ENCODE assay signal across 17 mouse cellular contexts in the genomic region with DNA sequence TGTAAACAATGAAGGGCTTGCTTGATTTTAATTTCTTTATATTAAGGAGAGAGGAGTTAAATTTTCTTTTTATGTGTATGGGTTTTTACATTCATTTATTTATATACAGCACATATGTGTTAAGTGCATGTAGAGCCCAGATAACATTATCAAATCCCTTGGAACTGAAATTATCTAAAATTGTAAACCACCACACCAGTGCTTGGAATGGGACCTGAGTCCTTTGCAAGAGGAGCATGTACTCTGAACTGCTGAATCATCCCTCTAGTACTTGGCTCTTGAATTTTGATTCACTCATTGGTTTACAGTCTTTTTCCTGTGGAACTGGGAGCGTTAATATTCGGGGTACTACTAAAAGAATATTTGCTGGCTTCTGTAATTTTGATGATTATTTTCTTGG.
DNase-seq lines count a peak whose midpoint lies in the region; ATAC-seq and TF ChIP-seq lines count a peak whose summit lies in the region.
"Had no signal": no experiment of that assay in that cellular context is flagged by ENCODE, and none has a peak within 500 bp of the region (broad histone marks: within the 10 kb centered on the region; RNA-seq: fewer than 3 reads in every experiment).

No protein-coding gene starts in this region.

- no peak for TF ChIP-seq RAD21 in MEL (IDR thresholded peaks at IDR 0.05; ENCODE audit: low read depth, low read length)

- H3K4me1 ChIP-seq in MEL (ENCODE audit: control insufficient read depth in 1 of 2, insufficient read depth in 2 of 2, low read length in 2 of 2) = peaks cover 5 to 16% of the 10 kb centered on the region in 2 experiments
- H3K4me1 ChIP-seq in liver, embryonic 13.5 days (replicated peaks) = peaks cover 13% of the 10 kb centered on the region
- H3K4me1 ChIP-seq: embryonic facial prominence, embryonic 12.5 days; forebrain, embryonic 12.5 days; heart, embryonic 12.5 days had no signal

- no peak overlapping the region for H3K4me2 ChIP-seq in liver, embryonic 13.5 days
- H3K4me2 ChIP-seq: embryonic facial prominence, embryonic 12.5 days; forebrain, embryonic 12.5 days; heart, embryonic 12.5 days; hindbrain, embryonic 15.5 days had no signal

- H3K27me3 ChIP-seq in MEL (ENCODE audit: control insufficient read depth in 1 of 2, insufficient read depth in 2 of 2, low read length in 2 of 2) = no peaks in the 10 kb centered on the region
- H3K27me3 ChIP-seq in liver, embryonic 13.5 days = no peaks in the 10 kb centered on the region
- H3K27me3 ChIP-seq: embryonic facial prominence, embryonic 12.5 days; forebrain, embryonic 12.5 days; heart, embryonic 12.5 days; hindbrain, embryonic 15.5 days had no signal

- DNase-seq in MEL (ENCODE audit: low read depth, low spot score) = peak; percentile 68
- peak; percentile 42 for DNase-seq in c-Kit-positive CD71-positive TER-119-negative erythroid progenitor cells, embryonic 14.5 days (ENCODE audit: low read depth)
- DNase-seq in liver, embryonic 13.5 days = no peak
- DNase-seq in layer of hippocampus, postnatal 10 days (ENCODE audit: low spot score in 2 of 2) = no peak
- no peak for DNase-seq in lung, postnatal 36 days
- DNase-seq in gastrocnemius, postnatal 25 days = no peak
- DNase-seq: adrenal gland, adult 2 months; adrenal gland, postnatal 25 days; cerebellum, adult 11-12 months; cerebellum, adult 9-11 months; forebrain, postnatal 0 days; gastrocnemius, postnatal 14 days had no signal

- no peaks in the 10 kb centered on the region for H3K79me2 ChIP-seq in MEL (ENCODE audit: control insufficient read depth, insufficient read depth, low read length, poor library complexity)

- H3K27ac ChIP-seq in MEL (ENCODE audit: control insufficient read depth, low read depth, low read length) = no peak overlapping the region
- H3K27ac ChIP-seq in liver, embryonic 13.5 days = no peak overlapping the region
- H3K27ac ChIP-seq: embryonic facial prominence, embryonic 12.5 days; forebrain, embryonic 12.5 days; hindbrain, embryonic 15.5 days had no signal

- ATAC-seq in liver, embryonic 13.5 days (ENCODE audit: low read depth) = peak; percentile 73
- peak; percentile 82 for ATAC-seq in megakaryocyte progenitor cell, adult 5-6 weeks (replicated peaks; ENCODE audit: poor library complexity)
- ATAC-seq: forebrain, postnatal 0 days had no signal

- H3K36me3 ChIP-seq in MEL (ENCODE audit: control insufficient read depth in 1 of 2, insufficient read depth in 2 of 2, low read length in 2 of 2) = peaks cover 0 to 17% of the 10 kb centered on the region in 2 experiments; a peak in 2 of 4 replicates
- no peaks in the 10 kb centered on the region for H3K36me3 ChIP-seq in liver, embryonic 13.5 days
- H3K36me3 ChIP-seq: heart, embryonic 12.5 days; hindbrain, embryonic 15.5 days had no signal

- TF ChIP-seq CTCF in MEL (IDR thresholded peaks at IDR 0.05 in 2 of 3, conservative IDR thresholded peaks at IDR 0.05 in 1 of 3; ENCODE audit: control insufficient read depth in 1 of 3, insufficient read depth in 1 of 3, low read depth in 2 of 3, low read length in 3 of 3, poor library complexity in 1 of 3, severe bottlenecking in 1 of 3) = no peak

- TF ChIP-seq EP300 in MEL (IDR thresholded peaks at IDR 0.05; ENCODE audit: low read depth in 1 of 2, low read length in 2 of 2) = peak; percentile 69 to 78

- TF ChIP-seq POLR2A in MEL (IDR thresholded peaks at IDR 0.05; ENCODE audit: control insufficient read depth in 1 of 2, insufficient read depth in 1 of 2, low read depth in 1 of 2, low read length in 2 of 2, poor library complexity in 1 of 2) = no peak

- H3K4me3 ChIP-seq in MEL (ENCODE audit: control insufficient read depth in 1 of 2, insufficient read depth in 1 of 2, low read depth in 2 of 2, low read length in 2 of 2) = no peak overlapping the region
- H3K4me3 ChIP-seq in liver, embryonic 13.5 days (replicated peaks) = no peak overlapping the region
- H3K4me3 ChIP-seq: embryonic facial prominence, embryonic 12.5 days; forebrain, embryonic 12.5 days; heart, embryonic 12.5 days; hindbrain, embryonic 15.5 days had no signal

- WGBS in liver, embryonic 13.5 days (ENCODE audit: insufficient replicate concordance) = 55% methylated on average over 2 of the region's 2 CpGs

- no peaks in the 10 kb centered on the region for H3K9me3 ChIP-seq in MEL (replicated peaks; ENCODE audit: insufficient read depth, low read length)
- H3K9me3 ChIP-seq in liver, embryonic 13.5 days (replicated peaks) = no peaks in the 10 kb centered on the region
- H3K9me3 ChIP-seq: embryonic facial prominence, embryonic 12.5 days; forebrain, embryonic 12.5 days; heart, embryonic 12.5 days; hindbrain, embryonic 15.5 days had no signal

- no peak overlapping the region; the same call in 1 of the 2 replicates for H3K9ac ChIP-seq in MEL (ENCODE audit: control insufficient read depth, low read depth, low read length, poor library complexity, severe bottlenecking)
- H3K9ac ChIP-seq in liver, embryonic 13.5 days = no peak overlapping the region
- H3K9ac ChIP-seq: embryonic facial prominence, embryonic 12.5 days; forebrain, embryonic 12.5 days; forebrain, postnatal 0 days; heart, embryonic 12.5 days; hindbrain, embryonic 15.5 days had no signal

TF ChIP-seq in MEL, 35 proteins besides CTCF, POLR2A, EP300 and RAD21:
- no peak for TF ChIP-seq CHD1 (IDR thresholded peaks at IDR 0.05; ENCODE audit: low read depth, low read length)
- peak; percentile 58; the same call in 1 of the 2 replicates for TF ChIP-seq MAFK (IDR thresholded peaks at IDR 0.05; ENCODE audit: borderline replicate concordance, low read depth, low read length)
- peak; percentile 85 for TF ChIP-seq TCF12 (IDR thresholded peaks at IDR 0.05; ENCODE audit: low read depth, low read length)
- no peak for TF ChIP-seq ZMIZ1 (IDR thresholded peaks at IDR 0.05; ENCODE audit: low read depth, low read length)
- TF ChIP-seq ZC3H11A (IDR thresholded peaks at IDR 0.05; ENCODE audit: low read depth, low read length) = no peak
- no peak for TF ChIP-seq BHLHE40 (IDR thresholded peaks at IDR 0.05; ENCODE audit: borderline replicate concordance, low read depth, low read length)
- TF ChIP-seq MAX (IDR thresholded peaks at IDR 0.05; ENCODE audit: low read length) = no peak
- TF ChIP-seq RCOR1 (IDR thresholded peaks at IDR 0.05; ENCODE audit: low read depth, low read length) = peak; percentile 56; the same call in 1 of the 2 replicates
- no peak for TF ChIP-seq MYB (IDR thresholded peaks at IDR 0.05; ENCODE audit: low read depth, low read length)
- no peak for TF ChIP-seq KAT2A (conservative IDR thresholded peaks at IDR 0.05; ENCODE audit: low read depth, low read length)
- 0 out of 2 replicates have a peak, but pooled peaks have one; percentile 14 for TF ChIP-seq TAL1 (IDR thresholded peaks at IDR 0.05; ENCODE audit: low read length)
- no peak for TF ChIP-seq CHD2 (IDR thresholded peaks at IDR 0.05; ENCODE audit: low read length)
- peak; percentile 88 for TF ChIP-seq GATA1 (IDR thresholded peaks at IDR 0.05; ENCODE audit: low read depth, low read length)
- no peak for TF ChIP-seq SMC3 (IDR thresholded peaks at IDR 0.05; ENCODE audit: low read depth, low read length)
- peak; percentile 58 for TF ChIP-seq ETS1 (IDR thresholded peaks at IDR 0.05; ENCODE audit: low read depth, low read length)
- no peak for TF ChIP-seq MEF2A (IDR thresholded peaks at IDR 0.05; ENCODE audit: extremely low read depth, insufficient replicate concordance, low read depth, low read length, poor library complexity, severe bottlenecking)
- no peak for TF ChIP-seq POLR2AphosphoS5 (IDR thresholded peaks at IDR 0.05; ENCODE audit: borderline replicate concordance, low read depth, low read length)
- peak; percentile 56; the same call in 1 of the 2 replicates for TF ChIP-seq GABPA (IDR thresholded peaks at IDR 0.05; ENCODE audit: low read depth, low read length)
- TF ChIP-seq NRF1 (IDR thresholded peaks at IDR 0.05; ENCODE audit: insufficient read depth, low read depth, low read length, poor library complexity, severe bottlenecking) = no peak
- TF ChIP-seq POLR2AphosphoS2 (IDR thresholded peaks at IDR 0.05; ENCODE audit: low read length) = no peak
- TF ChIP-seq UBTF (IDR thresholded peaks at IDR 0.05; ENCODE audit: borderline replicate concordance, insufficient read depth, low read depth, low read length) = no peak
- TF ChIP-seq MAZ (IDR thresholded peaks at IDR 0.05; ENCODE audit: low read depth, low read length) = no peak
- TF ChIP-seq USF1 (IDR thresholded peaks at IDR 0.05; ENCODE audit: low read depth, low read length) = no peak
- TF ChIP-seq TBP (IDR thresholded peaks at IDR 0.05; ENCODE audit: low read depth, low read length) = no peak
- no peak for TF ChIP-seq MYC (IDR thresholded peaks at IDR 0.05; ENCODE audit: low read depth, low read length)
- TF ChIP-seq SIN3A (IDR thresholded peaks at IDR 0.05; ENCODE audit: low read length) = no peak
- TF ChIP-seq E2F4 (IDR thresholded peaks at IDR 0.05; ENCODE audit: borderline replicate concordance, low read depth, low read length) = no peak

Comparison
In these comparisons a context has a peak if more than half of its experiments do, and no peak if none do; other contexts are left out.
1. DNase-seq: peak in MEL (single experiment) and c-Kit-positive CD71-positive TER-119-negative erythroid progenitor cells, embryonic 14.5 days (single experiment); none in liver, embryonic 13.5 days (single experiment), layer of hippocampus, postnatal 10 days (0 of 2), lung, postnatal 36 days (single experiment) and gastrocnemius, postnatal 25 days (single experiment).